Mouse (Mus musculus) bone marrow macrophage, adult 2 months (primary cell): ENCODE results near the gene Hnrnpa3. TPM values are rescaled to one million over a fixed set of nuclear protein-coding genes. Genes with fewer than 3 reads are reported as not detected.

Experiments
- H3K27ac ChIP-seq: 2 replicates; pipeline ENCODE4 v1.5.1; 2012; ENCODE audit warnings: low read depth, low read length; ENCODE audit not compliant: insufficient read depth
- H3K4me1 ChIP-seq: 2 replicates; pipeline ENCODE4 v1.6.1; 2012; ENCODE audit warnings: low read length; ENCODE audit not compliant: control insufficient read depth, insufficient read depth
- H3K4me3 ChIP-seq: 2 replicates; pipeline ENCODE4 v1.5.1; 2012; ENCODE audit warnings: mild to moderate bottlenecking, low read length, moderate library complexity; ENCODE audit not compliant: insufficient read depth
- CTCF ChIP-seq: IDR thresholded peaks from 2 replicates; pipeline ENCODE4 v1.5.1; 2012; ENCODE audit warnings: low read depth, mild to moderate bottlenecking, low read length, moderate library complexity
- POLR2A ChIP-seq: IDR thresholded peaks from 2 replicates; pipeline ENCODE4 v1.6.1; 2012; ENCODE audit warnings: mild to moderate bottlenecking, low read depth, low read length, borderline replicate concordance
- polyA plus RNA-seq: library from polyadenylated mRNA; stranded (reverse); fragments of >200 nt; gene quantifications from 2 replicates; pipeline ENCODE4 v1.2.4, GENCODE M21; 2012; ENCODE audit not compliant: missing spikeins, insufficient read depth, insufficient read length

The Hnrnpa3 gene
- polyA plus RNA-seq, 1 experiment = 183 TPM

DNA sequence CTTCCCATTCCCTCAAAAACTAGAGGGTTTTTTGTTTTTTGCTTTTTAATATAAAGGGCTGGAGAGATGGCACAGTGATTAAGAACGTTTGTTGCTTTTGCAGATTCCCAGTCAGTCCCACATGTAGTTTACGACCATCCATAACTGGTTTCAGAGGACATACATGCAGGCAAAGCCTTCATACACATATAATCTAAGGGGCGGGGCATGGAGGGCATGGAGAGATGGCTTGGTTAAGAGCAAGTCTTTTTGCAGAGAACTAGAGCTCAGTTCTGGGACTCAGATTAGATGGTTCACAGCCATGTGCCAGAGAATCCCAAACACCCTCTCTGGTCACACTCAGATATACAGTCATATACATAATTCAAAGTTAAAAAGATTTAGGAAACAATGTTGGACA lies 13.5 kb downstream of the Hnrnpa3 start:
- Histone ChIP-seq H3K4me1 (no peaks in the 10 kb centered on the region), H3K27ac (no peak overlapping the region), H3K4me3 (no peak overlapping the region)
- TF ChIP-seq CTCF = no peak
- TF ChIP-seq POLR2A = no peak

DNA sequence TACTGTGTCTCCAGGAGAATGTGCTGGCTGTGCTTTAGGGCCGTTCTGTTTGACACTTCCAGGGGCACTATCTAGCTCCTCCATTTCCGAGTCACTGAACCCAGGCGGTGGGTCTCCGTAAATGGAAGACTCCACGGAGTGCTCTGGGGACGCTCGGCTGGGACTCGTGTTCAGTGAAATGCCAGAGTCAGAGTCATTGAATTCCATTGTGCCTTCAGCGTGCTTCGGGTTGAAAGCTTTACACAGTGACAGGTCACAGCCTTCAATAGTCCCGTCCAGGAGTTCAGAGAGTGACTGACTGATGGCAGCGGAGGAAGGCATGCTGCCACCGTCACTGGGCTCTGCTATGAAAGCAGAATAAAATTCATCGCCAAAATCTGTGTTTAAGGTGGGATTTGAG lies 17.5 kb downstream of the Hnrnpa3 start:
- Histone ChIP-seq H3K4me1 (peaks cover 17% of the 10 kb centered on the region), H3K27ac (no peak overlapping the region), H3K4me3 (no peak overlapping the region)
- TF ChIP-seq CTCF (no peak), POLR2A (no peak)

DNA sequence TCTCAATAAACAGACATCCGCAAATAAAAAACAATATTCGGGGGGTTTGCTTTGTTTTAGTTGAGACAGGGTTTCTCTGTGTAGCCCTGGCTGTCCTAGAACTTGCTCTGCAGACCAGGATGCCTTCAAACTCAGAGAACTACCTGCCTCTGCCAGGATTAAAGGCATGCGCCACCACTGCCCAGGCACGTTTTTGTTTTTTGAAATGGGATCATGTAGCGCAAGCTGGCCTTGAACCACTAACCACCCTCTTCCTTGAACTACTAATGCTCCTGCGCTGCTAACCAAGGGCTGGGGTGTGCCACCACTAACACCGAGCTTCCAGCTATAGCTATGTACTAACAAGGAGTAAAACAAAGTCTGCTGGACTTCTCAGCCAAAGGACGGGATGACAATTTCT lies 20.9 kb downstream of the Hnrnpa3 start:
- Histone ChIP-seq H3K4me3 (no peak overlapping the region), H3K27ac (no peak overlapping the region), H3K4me1 (peaks cover 39% of the 10 kb centered on the region)
- TF ChIP-seq CTCF (no peak), POLR2A (no peak)

DNA sequence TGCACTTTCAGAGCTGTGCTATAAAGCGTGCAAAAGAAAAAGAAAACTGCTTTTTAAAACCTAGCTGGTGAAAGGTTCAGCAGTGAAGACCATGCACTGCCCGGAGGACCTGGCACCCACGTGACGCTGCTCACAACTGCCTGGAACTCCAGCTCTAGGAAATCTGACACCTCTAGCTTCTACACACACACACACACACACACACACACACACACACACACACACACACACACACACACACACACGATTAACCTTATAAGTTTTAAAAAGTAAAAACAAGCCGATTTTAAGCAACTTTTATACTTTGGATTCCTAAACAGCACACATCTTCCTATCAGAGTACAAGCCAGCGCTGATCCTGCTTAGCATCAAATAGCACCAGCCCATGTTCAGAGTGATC lies 22.4 kb downstream of the Hnrnpa3 start:
- peak overlapping the region; percentile 99 for H3K27ac ChIP-seq
- no peak overlapping the region for H3K4me3 ChIP-seq
- no peak for TF ChIP-seq POLR2A
- TF ChIP-seq CTCF = no peak
- H3K4me1 ChIP-seq = peaks cover 45% of the 10 kb centered on the region

DNA sequence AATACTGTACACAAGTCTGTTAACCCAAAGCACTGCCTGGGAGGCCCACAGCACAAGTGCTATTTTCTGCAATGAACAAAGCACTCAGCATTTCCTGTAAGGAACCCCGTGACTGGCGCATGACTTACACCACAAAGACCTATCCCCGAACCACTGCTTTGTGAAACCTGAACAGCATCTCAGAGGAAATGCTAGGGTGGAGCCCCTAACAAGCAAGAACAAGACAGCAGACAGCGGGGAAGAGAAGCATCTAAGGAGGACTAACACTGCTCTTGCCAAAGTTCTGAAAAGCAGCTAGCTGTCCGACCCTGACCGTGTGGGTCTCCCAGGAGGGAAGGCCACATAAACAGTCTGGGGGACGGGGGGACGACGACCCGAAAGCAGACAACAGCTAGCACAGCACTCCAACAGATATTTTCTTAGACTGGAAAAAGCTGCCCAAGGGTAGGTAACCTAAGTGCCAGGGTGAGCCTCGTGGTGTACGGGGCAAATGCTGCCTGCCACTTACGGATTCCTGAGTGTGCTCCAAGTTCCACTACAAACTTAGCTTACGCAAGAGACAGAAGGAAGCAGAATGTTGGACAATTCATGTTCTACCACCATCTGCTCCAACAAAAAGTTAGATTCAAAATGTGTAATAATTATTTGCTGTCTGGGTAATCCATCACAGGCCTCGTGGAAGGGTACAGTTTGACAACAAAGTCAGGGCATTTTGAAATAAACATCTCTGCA lies 24.1 kb downstream of the Hnrnpa3 start:
- Histone ChIP-seq H3K4me3 (peak overlapping the region; percentile 40), H3K27ac (peak overlapping the region; percentile 99), H3K4me1 (peaks cover 62% of the 10 kb centered on the region)
- TF ChIP-seq CTCF = no peak
- no peak for TF ChIP-seq POLR2A

DNA sequence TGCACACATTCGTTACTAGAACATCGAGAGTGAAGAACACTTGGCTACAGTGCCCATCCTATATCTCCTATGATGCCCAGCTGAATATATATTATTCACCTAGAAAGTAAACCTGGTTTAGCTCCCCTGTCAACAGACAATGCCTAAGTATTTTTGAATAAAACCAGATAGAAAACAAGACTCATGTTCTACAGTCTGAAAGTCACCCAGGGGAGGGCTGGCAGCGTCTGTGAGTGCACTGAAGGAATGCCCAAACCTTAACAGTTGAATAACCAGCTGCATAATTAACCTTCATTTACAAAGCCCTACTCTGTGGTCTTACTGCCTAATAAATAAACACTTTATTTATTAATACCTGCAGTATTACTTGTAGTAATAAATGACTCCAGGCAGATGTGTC lies 25.5 kb downstream of the Hnrnpa3 start:
- H3K4me1 ChIP-seq = peaks cover 76% of the 10 kb centered on the region
- no peak for TF ChIP-seq CTCF
- TF ChIP-seq POLR2A = no peak
- H3K27ac ChIP-seq = peak overlapping the region; percentile 99
- no peak overlapping the region; the same call in 1 of the 2 replicates for H3K4me3 ChIP-seq

DNA sequence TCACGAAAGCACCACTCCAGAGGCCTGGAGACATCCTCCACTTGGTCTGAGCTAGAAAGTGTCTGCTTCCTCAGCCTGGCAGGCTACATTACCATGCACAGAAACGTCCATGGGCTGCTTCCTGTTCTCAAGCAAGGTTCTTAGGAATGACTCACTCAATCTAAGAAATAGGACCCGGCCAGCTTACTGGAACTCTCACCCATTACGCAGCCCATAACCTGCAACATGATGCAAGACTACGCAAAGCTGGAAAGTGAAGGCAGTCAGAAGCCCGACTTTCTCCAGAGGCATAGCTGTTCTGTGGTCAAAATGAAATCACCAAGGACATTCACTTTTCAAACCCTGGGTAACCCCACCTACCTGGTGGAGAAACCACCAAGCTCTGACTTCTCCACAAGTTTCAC lies 26.4 kb downstream of the Hnrnpa3 start:
- TF ChIP-seq CTCF (no peak), POLR2A (no peak)
- Histone ChIP-seq H3K4me1 (peaks cover 73% of the 10 kb centered on the region), H3K4me3 (peak overlapping the region; percentile 14; the same call in 1 of the 2 replicates), H3K27ac (peak overlapping the region; percentile 63)

DNA sequence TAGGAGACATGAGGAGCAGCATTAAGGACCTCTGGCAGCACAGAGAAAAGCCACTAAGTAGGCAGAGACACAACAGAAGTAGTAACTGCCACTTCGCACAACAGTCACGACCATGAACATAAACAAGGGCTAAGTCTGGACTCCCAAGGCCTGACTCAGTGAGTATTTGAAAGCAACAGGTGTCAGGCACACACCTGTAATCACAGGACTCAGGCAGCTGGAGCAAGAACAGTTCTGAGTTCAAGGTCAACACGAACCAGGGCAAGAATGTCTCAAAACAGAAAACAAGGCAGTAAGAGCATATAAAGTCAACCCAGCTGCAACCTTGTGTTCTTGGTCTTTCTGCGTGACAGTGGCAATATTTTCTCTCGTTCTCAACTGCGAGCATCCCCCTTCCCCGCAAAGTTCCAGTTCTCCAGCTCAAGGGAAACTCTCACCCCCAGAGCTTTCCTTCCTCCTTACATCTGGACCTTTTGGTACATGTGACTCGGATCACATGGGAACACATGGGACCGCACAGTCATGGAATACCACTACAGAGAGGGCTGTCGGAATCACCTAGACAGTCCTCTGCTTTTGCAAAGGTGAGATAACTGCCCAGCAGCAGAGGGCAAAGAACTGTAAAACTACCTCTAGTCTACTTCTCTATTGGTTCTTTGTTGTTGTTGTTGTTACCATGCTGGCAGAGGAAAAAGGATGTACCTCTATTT lies 28.1 kb downstream of the Hnrnpa3 start:
- H3K27ac ChIP-seq = peak overlapping the region; percentile 35
- TF ChIP-seq POLR2A (no peak), CTCF (no peak)
- H3K4me3 ChIP-seq = no peak overlapping the region
- peaks cover 63% of the 10 kb centered on the region for H3K4me1 ChIP-seq

DNA sequence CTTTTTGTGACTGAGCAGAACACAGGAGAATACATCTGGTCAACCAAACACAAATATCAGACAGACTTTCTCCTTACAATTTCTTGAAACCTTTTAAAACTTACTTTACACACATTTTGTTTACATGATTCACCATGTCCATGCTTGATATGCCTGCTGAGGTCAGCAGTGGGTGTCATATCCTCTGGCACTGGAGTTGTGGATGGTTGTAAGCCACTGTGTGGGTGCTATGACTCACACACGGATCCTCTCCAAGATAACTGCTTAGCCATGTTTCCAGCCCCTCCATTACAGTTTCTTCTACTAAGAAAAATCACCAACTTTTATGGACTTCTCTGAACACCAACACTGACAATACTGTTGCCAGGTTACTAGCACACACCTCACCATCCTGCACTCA lies 29.8 kb downstream of the Hnrnpa3 start:
- Histone ChIP-seq H3K4me1 (peaks cover 73% of the 10 kb centered on the region), H3K27ac (no peak overlapping the region; the same call in 1 of the 2 replicates), H3K4me3 (no peak overlapping the region)
- TF ChIP-seq POLR2A = no peak
- no peak for TF ChIP-seq CTCF
